Mouse (Mus musculus): ENCODE measurements at regions not wholly inside any gene's neighbourhood (a gene's known extent, or its start where the extent isn't known, plus 50 kb on each side); places are given as distances from the start of the nearest gene placed in this dataset.

- no peak for TF ChIP-seq CTCF (IDR thresholded peaks at IDR 0.05; ENCODE audit: borderline replicate concordance, insufficient read depth, low read length)
- TF ChIP-seq POLR2A (IDR thresholded peaks at IDR 0.05; ENCODE audit: low read depth, low read length), result no peak
Observed at GRCm38 (mm10) chrX:76141022-76141421, 123.1 kb upstream of the Cldn34b3 start.
